Mouse (Mus musculus) liver, adult 2 months (tissue): ENCODE data around the gene Gipc2. TPM values are rescaled to one million over a fixed set of nuclear protein-coding genes. Genes with fewer than 3 reads are reported as not detected.

ENCODE experiments used
- DNase-seq: peaks from one replicate; pipeline ENCODE4 v3.0.0-alpha.2; 2011; ENCODE audit warnings: low read depth, low spot score; ENCODE audit errors: extremely low read depth
- H3K27ac ChIP-seq: fragments of 200-500 bp; replicated peaks from 2 replicates; pipeline ENCODE4 v1.5.1; 2012; ENCODE audit warnings: low read depth, mild to moderate bottlenecking, control low read depth, inconsistent platforms, low read length; ENCODE audit not compliant: insufficient read depth
- H3K27me3 ChIP-seq: fragments of 200-500 bp; 2 replicates; pipeline ENCODE4 v1.6.1; 2012; ENCODE audit warnings: mild to moderate bottlenecking, moderate library complexity, low read length, inconsistent platforms; ENCODE audit not compliant: control insufficient read depth, insufficient read depth
- H3K36me3 ChIP-seq: fragments of 200-500 bp; 2 replicates; pipeline ENCODE4 v1.6.1; 2012; ENCODE audit warnings: low read length, inconsistent platforms; ENCODE audit not compliant: control insufficient read depth, insufficient read depth
- H3K4me1 ChIP-seq: fragments of 200-500 bp; 2 replicates; pipeline ENCODE4 v1.6.1; 2011; ENCODE audit warnings: low read length; ENCODE audit not compliant: control insufficient read depth, insufficient read depth
- H3K4me3 ChIP-seq: fragments of 200-500 bp; 2 replicates; pipeline ENCODE4 v1.5.1; 2011; ENCODE audit warnings: low read depth, mild to moderate bottlenecking, control low read depth, low read length, moderate library complexity; ENCODE audit not compliant: insufficient read depth
- H3K79me2 ChIP-seq: fragments of 200-500 bp; 2 replicates; pipeline ENCODE4 v1.6.1; 2012; ENCODE audit warnings: inconsistent platforms, mild to moderate bottlenecking, low read length, moderate library complexity; ENCODE audit not compliant: control insufficient read depth, insufficient read depth
- H3K9ac ChIP-seq: fragments of 200-500 bp; 2 replicates; pipeline ENCODE4 v1.6.1; 2012; ENCODE audit warnings: low read depth, mild to moderate bottlenecking, control low read depth, inconsistent platforms, low read length
- CTCF ChIP-seq: fragments of 200-500 bp; IDR thresholded peaks from 2 replicates; pipeline ENCODE4 v1.5.1; 2011; ENCODE audit warnings: low read depth, low read length, control low read depth
- POLR2A ChIP-seq: fragments of 200-500 bp; IDR thresholded peaks from 2 replicates; pipeline ENCODE4 v1.6.1; 2011; ENCODE audit warnings: low read length, control low read depth; ENCODE audit not compliant: insufficient read depth; ENCODE audit errors: extremely low read depth
- WGBS: fragments of 180-500 bp; shearing (Covaris S2); methylation state at CpG from one replicate; pipeline ENCODE4 v1.1.7; 2018; 5-methylcytosine and 5-hydroxymethylcytosine counted together
- polyA plus RNA-seq: library from polyadenylated mRNA; depleted of rRNA; stranded (reverse); fragments of >200 nt; gene quantifications from 2 replicates; pipeline ENCODE4 v1.2.3, GENCODE M21; 2012
- total RNA-seq: library from RNA; depleted of rRNA; stranded (reverse); fragments of >200 nt; gene quantifications from 2 replicates; pipeline ENCODE4 v1.2.3, GENCODE M21; 2014

The Gipc2 gene
- total and polyA plus RNA-seq, 2 experiments, result 0.22 to 0.46 TPM

DNA sequence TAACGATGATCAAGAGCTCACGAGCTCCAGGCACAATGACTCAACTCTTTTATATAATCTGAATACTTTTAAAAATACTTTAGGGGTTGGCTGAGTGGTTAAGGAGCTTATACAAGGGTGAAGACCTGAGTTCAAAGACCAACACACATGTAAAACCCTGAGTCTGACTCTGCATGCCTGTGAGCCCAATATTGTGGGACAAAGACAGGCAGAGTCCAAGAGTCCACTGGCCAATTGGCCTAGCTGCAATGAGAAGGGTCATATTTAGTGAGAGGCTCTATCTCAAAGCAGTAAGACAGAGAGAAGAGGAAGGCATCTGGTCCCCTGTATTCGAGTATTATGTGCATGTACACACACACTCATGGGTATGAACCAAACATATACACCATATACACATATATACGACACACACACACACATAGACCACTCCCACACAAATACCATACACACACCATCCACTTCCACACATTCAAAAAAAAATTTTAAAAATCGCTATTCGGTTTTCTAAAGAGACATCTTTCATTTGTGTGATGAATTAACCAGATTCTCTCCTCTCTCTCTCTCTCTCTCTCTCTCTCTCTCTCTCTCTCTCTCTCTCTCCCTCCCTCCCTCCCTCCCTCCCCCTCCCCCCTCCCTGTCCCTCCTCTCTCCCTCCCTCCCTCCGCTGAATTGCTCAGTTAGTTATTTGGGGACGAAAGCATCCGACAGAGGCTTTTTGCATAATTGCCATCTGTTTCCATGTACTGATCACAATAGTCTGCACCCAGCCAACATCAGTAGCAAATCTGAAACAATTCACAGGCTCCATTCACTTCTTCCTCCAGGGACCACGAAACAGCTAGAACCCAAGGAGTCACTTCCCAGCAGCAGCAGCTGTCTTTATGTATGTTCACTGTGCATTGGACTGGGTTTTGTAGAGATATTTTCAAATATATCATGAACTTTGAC lies 7.4 kb downstream of the Gipc2 start:
- TF ChIP-seq CTCF (no peak), POLR2A (no peak)
- Histone ChIP-seq H3K36me3 (no peaks in the 10 kb centered on the region), H3K9ac (no peak overlapping the region), H3K79me2 (no peaks in the 10 kb centered on the region), H3K4me1 (no peaks in the 10 kb centered on the region), H3K27me3 (no peaks in the 10 kb centered on the region), H3K27ac (no peak overlapping the region), H3K4me3 (no peak overlapping the region)
- WGBS, result 83% methylated on average over 10 of the region's 10 CpGs
- no peak for DNase-seq

DNA sequence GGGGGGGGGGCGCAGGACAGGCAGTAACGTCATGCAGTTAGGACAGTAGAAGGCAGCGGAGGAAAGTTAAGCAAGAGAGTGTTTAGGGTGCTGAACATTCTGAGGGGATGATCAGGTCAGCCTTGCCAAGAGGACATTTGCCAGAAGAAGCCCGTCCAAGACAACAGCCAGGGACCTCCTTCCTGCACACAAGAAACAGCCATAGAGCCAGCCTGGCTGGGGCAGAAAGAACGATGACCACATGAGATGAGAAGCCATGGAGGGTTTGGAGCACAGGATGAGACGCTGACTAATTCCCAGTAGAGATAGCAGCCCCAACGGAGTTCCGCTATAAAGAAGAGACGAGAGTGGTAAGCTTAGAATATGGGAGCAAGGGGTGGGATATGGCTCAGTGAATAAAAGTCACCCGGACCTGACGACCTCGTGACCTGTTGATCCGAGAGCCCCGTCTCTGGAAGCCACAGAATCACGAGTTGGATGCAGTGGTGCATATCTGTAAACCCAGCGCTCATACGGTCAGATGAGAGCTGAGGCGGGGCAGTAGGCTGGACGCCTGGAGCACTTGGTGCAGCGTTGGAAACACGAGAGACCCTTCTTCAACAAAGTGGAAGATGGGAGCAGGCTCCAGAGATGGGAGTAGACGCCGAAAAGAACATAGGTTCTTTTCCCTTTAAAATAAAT lies 9.1 kb downstream of the Gipc2 start:
- no peak for DNase-seq
- no peaks in the 10 kb centered on the region for H3K36me3 ChIP-seq

DNA sequence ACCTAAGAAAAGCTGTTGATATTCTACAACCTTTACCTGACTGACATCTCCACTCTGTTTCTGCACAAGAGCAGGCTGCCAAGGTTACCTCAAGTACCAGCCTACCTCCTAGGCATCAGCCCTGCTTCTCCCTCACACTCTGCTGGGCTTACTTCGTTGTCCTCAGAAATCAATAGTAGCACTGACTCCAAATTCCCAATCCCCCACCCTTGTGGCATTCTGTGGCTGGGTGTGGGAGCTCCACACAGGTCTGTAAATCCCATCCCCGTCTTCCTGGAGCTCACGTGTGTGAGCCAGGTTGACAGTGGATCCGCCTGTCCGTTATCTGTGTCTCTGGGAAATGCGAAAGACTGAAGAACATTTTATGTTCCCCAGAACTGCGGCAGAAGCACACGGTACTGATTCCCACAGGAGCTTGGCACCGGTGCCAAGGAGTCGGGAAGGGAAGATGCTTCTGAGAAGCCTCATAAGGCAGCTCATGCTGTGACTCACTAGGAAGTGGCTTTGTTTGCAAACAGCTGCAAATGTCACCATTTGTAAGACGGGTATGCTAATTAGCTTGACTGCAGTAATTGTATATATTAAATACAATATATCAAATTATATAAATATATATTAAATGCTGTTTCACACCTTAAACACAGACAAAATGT lies 10.6 kb downstream of the Gipc2 start:
- H3K4me1 ChIP-seq, result no peaks in the 10 kb centered on the region

More for the DNA sequence above, 9.1 kb downstream of the Gipc2 start:
- H3K27ac ChIP-seq, result no peak overlapping the region
- H3K27me3 ChIP-seq, result no peaks in the 10 kb centered on the region
- H3K9ac ChIP-seq, result no peak overlapping the region
- TF ChIP-seq POLR2A (no peak), CTCF (no peak)
- H3K4me3 ChIP-seq, result no peak overlapping the region
- 82% methylated on average over 23 of the region's 23 CpGs for WGBS
- no peaks in the 10 kb centered on the region for H3K4me1 ChIP-seq
- H3K79me2 ChIP-seq, result no peaks in the 10 kb centered on the region

DNA sequence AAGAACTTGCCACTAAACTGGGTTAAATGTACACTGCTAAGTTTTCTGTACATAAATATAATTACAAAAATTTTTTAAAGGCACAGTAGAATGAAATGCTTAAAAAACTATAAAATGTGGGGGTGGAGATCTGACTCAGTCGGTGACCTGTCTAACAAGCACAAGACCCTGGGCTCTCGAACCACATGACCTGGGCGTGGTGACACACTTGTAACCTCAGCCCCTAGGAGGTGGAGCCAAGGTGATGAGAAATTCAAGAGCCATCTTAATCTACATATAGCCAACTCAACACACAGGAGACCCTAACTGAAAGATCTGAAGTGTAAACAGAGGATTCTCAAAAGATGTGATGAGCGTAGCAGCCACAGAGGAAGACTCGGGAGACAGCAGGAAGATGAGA lies 11.9 kb downstream of the Gipc2 start:
- Histone ChIP-seq H3K4me3 (no peak overlapping the region), H3K27me3 (no peaks in the 10 kb centered on the region), H3K9ac (no peak overlapping the region), H3K4me1 (no peaks in the 10 kb centered on the region), H3K79me2 (no peaks in the 10 kb centered on the region), H3K27ac (no peak overlapping the region), H3K36me3 (no peaks in the 10 kb centered on the region)
- TF ChIP-seq POLR2A (no peak), CTCF (no peak)
- WGBS, result 95% methylated on average over 5 of the region's 5 CpGs
- DNase-seq, result no peak

More for the DNA sequence above, 10.6 kb downstream of the Gipc2 start:
- no peak overlapping the region for H3K27ac ChIP-seq
- no peaks in the 10 kb centered on the region for H3K79me2 ChIP-seq
- H3K9ac ChIP-seq, result no peak overlapping the region
- no peak overlapping the region for H3K4me3 ChIP-seq
- H3K27me3 ChIP-seq, result no peaks in the 10 kb centered on the region
- no peak for DNase-seq
- WGBS, result 84% methylated on average over 11 of the region's 11 CpGs
- TF ChIP-seq CTCF, result no peak
- no peak for TF ChIP-seq POLR2A
- no peaks in the 10 kb centered on the region for H3K36me3 ChIP-seq

DNA sequence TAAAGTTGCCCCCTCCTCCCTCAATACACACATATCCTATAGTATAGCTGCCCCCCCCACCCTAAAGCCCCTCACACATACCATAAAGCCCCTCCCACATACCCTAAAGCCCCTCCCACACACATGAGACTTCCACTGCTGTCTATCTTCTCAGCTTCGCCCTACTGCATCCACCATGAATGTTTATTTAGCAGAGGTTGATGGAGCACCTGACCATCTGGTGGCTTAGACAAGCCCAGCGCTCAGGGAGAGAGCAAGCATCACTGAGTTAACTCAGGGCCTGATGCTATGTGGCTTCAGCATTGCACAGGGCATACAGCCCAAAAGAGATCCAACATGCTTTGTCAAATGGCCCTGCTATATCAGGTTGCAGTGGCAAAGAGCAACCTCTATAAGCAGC lies 12.9 kb downstream of the Gipc2 start:
- DNase-seq, result no peak

More for the DNA sequence above, 12.9 kb downstream of the Gipc2 start:
- Histone ChIP-seq H3K27ac (no peak overlapping the region), H3K4me1 (no peaks in the 10 kb centered on the region), H3K27me3 (no peaks in the 10 kb centered on the region), H3K9ac (no peak overlapping the region), H3K79me2 (no peaks in the 10 kb centered on the region), H3K36me3 (no peaks in the 10 kb centered on the region), H3K4me3 (no peak overlapping the region)
- WGBS, result 98% methylated on average over 2 of the region's 2 CpGs
- TF ChIP-seq CTCF (no peak), POLR2A (no peak)
